Mouse (Mus musculus) neural tube, embryonic 11.5 days (tissue): ENCODE measurements around the gene Cald1. TPM values are rescaled to one million over a fixed set of nuclear protein-coding genes. Genes with fewer than 3 reads are reported as not detected.

Source experiments
- ATAC-seq: fragments of 200-750 bp; cut with Nextera tagmentation; 2 replicates; pipeline ENCODE4 v1.8.0; 2017; ENCODE audit warnings: moderate number of reproducible peaks, mild to moderate bottlenecking, moderate TSS enrichment, moderate library complexity; ENCODE audit not compliant: insufficient read depth, low FRiP score, low TSS enrichment
- DNase-seq: peaks from one replicate; pipeline ENCODE4 v3.0.0-alpha.2; 2015; ENCODE audit warnings: low spot score
- H3K27ac ChIP-seq: fragments of 300-500 bp; sonication (generic); 2 replicates; pipeline ENCODE4 v1.5.1; 2014; ENCODE audit warnings: low read depth, mild to moderate bottlenecking, low read length
- H3K27me3 ChIP-seq: fragments of 300-500 bp; sonication (generic); 2 replicates; pipeline ENCODE4 v1.6.1; 2014; ENCODE audit warnings: mild to moderate bottlenecking, low read length, mixed read lengths; ENCODE audit not compliant: control insufficient read depth, insufficient read depth
- H3K36me3 ChIP-seq: fragments of 300-500 bp; sonication (generic); 2 replicates; pipeline ENCODE4 v1.6.1; 2014; ENCODE audit warnings: mild to moderate bottlenecking, low read length, moderate library complexity, mixed read lengths; ENCODE audit not compliant: control insufficient read depth, insufficient read depth
- H3K4me1 ChIP-seq: fragments of 300-500 bp; sonication (generic); 2 replicates; pipeline ENCODE4 v1.6.1; 2014; ENCODE audit warnings: low read length, mixed read lengths; ENCODE audit not compliant: control insufficient read depth, insufficient read depth
- H3K4me2 ChIP-seq: fragments of 300-500 bp; sonication (generic); 2 replicates; pipeline ENCODE4 v1.6.1; 2014; ENCODE audit warnings: low read depth, mild to moderate bottlenecking, moderate library complexity
- H3K4me3 ChIP-seq: fragments of 300-500 bp; sonication (generic); 2 replicates; pipeline ENCODE4 v1.5.1; 2014; ENCODE audit warnings: low read depth, low read length
- H3K9ac ChIP-seq: fragments of 300-500 bp; sonication (generic); 2 replicates; pipeline ENCODE4 v1.6.1; 2014; ENCODE audit warnings: mild to moderate bottlenecking, low read length
- H3K9me3 ChIP-seq: fragments of 300-500 bp; sonication (generic); 2 replicates; pipeline ENCODE4 v1.6.1; 2016; ENCODE audit warnings: low read length; ENCODE audit not compliant: control insufficient read depth
- WGBS: fragments of 180-500 bp; shearing (Covaris S2); extraction: QIAGEN DNeasy Blood & Tissue Kit; methylation state at CpG from one replicate; pipeline ENCODE4 v1.1.7; 2014; 5-methylcytosine and 5-hydroxymethylcytosine counted together
- polyA plus RNA-seq: library from polyadenylated mRNA; unstranded; fragments of >200 nt; fragmentation: Nextera tagmentation; extraction: Ambion mirVana; gene quantifications from 2 replicates; pipeline ENCODE4 v1.2.1, GENCODE M21; 2014

The Cald1 gene
- polyA plus RNA-seq, 1 experiment from 2014 or later, result 99.3 TPM

DNA sequence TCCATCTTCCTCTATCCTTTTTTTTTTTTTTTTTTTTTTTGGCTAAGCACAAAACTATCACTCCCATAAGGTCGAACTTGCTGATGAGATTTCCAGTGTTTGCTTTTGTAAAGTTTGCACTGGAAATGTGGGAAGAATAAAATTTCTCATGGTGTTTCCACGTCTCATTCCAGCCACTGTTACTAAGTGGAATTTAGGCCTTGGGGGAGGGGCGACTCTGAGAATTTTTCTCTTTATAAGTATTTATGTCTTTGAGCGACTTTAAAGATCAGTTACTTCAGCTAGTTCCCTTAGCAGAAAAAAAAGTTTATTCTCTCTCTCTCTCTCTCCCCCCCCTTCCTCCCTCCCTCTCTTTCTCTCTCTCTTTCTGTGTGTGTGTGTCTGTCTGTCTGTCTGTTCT lies 8.1 kb downstream of the Cald1 start:
- H3K9ac ChIP-seq, result no peak overlapping the region
- H3K4me2 ChIP-seq, result no peak overlapping the region
- no peaks in the 10 kb centered on the region for H3K9me3 ChIP-seq
- DNase-seq, result no peak
- H3K4me3 ChIP-seq, result no peak overlapping the region
- ATAC-seq, result no peak
- 67% methylated on average over 4 of the region's 4 CpGs for WGBS
- no peaks in the 10 kb centered on the region for H3K27me3 ChIP-seq
- H3K36me3 ChIP-seq, result no peaks in the 10 kb centered on the region
- H3K27ac ChIP-seq, result no peak overlapping the region
- H3K4me1 ChIP-seq, result no peaks in the 10 kb centered on the region

DNA sequence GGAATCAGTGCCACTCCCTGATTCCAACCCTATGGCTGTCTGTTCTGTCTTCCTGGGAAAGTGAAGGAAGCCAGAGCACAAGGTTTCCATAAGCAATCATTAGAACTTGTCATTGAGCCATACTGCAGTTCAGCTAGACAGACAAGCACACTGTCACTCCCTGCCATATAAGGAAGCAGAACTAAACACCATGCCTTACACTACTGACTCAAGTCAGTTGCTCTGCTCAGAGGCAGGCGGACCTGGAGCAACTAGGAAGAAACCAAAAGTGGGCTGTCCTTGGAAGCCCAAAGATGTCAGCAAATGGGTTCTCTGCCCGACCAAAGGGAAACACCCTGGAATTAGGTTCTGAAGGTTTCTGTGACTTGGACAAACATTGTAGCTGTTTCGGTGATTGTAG lies 10.3 kb downstream of the Cald1 start:
- no peak overlapping the region for H3K9ac ChIP-seq
- H3K4me3 ChIP-seq, result no peak overlapping the region
- no peak overlapping the region for H3K27ac ChIP-seq
- H3K4me2 ChIP-seq, result no peak overlapping the region
- no peaks in the 10 kb centered on the region for H3K27me3 ChIP-seq
- no peaks in the 10 kb centered on the region for H3K36me3 ChIP-seq
- no peaks in the 10 kb centered on the region for H3K9me3 ChIP-seq
- DNase-seq, result no peak
- no peaks in the 10 kb centered on the region for H3K4me1 ChIP-seq
- WGBS, result 89% methylated on average over 3 of the region's 3 CpGs
- ATAC-seq, result no peak

DNA sequence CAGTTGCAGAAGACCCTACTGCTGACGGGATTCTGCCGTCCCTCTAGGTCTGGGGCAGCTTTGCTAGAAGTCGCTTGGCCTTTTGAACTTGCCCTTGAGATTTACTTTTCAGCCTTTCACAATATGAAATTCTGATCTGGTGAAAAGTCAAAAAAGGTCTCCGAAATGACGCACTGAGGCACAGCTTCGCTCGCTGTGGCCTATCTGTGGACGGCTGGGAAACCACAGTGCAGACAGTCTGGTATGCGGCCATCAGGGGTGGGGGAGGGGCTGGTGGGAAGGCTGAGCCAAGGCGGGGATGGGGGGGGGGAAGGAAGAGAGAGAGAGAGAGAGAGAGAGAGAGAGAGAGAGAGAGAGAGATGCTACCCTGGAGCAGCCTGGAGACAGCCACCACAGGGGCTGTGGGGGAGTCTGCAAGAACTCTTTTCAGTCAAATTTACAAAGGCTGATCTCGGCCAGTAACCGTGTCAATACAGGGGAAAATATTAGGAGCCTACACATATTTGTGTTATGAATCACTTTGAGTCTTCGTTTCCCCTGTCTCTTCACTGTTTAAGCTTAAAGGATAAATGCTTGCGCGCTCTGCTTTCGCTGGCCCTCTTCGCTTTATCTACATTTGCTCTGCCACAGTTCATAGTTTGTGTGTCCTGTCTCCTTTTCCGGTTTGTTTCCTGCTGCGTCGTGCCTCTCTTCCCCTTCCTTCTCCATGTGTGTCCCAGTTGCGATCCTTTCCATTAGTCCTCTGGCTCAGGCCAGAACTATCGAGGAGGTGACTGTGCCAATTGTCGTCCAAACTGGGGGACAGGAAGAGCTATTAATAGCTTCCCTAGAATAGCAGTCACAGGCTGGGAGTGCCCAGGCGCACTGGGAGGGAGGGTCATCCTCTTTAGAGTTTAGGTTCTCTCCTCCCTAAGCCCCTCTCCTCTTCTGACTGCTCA lies 11.9 kb downstream of the Cald1 start:
- H3K9ac ChIP-seq, result no peak overlapping the region
- WGBS, result 47% methylated on average over 24 of the region's 24 CpGs
- DNase-seq, result peak; percentile 40
- peak overlapping the region; percentile 5; the same call in 1 of the 2 replicates for H3K4me2 ChIP-seq
- H3K27me3 ChIP-seq, result no peaks in the 10 kb centered on the region
- ATAC-seq, result no peak
- H3K4me3 ChIP-seq, result no peak overlapping the region
- no peaks in the 10 kb centered on the region for H3K36me3 ChIP-seq
- no peaks in the 10 kb centered on the region for H3K9me3 ChIP-seq
- no peaks in the 10 kb centered on the region for H3K4me1 ChIP-seq
- H3K27ac ChIP-seq, result no peak overlapping the region

DNA sequence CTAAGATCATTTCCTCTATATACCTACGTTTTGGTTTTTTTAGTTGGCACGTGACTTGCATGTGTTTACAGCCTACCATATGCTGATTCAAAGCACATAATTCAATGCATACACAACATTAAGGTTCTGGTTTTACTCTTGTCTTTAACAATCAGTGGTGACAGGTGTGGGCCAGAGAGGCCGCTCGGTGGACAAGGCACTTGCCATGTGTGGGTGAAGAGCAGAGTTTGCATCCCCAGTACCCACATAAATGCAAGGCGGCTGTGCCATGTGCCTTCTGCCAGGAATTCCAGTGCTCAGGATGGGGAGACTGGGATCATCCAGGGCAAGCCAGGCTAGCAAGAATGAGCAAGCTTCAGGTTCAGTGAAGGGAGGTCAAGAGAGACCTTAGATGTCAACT lies 14.8 kb downstream of the Cald1 start:
- WGBS, result 91% methylated on average over 5 of the region's 5 CpGs
- H3K4me3 ChIP-seq, result no peak overlapping the region
- no peaks in the 10 kb centered on the region for H3K9me3 ChIP-seq
- DNase-seq, result no peak
- H3K9ac ChIP-seq, result no peak overlapping the region
- no peaks in the 10 kb centered on the region for H3K27me3 ChIP-seq
- no peaks in the 10 kb centered on the region for H3K4me1 ChIP-seq
- H3K36me3 ChIP-seq, result no peaks in the 10 kb centered on the region
- no peak overlapping the region for H3K27ac ChIP-seq
- no peak overlapping the region for H3K4me2 ChIP-seq
- ATAC-seq, result no peak

DNA sequence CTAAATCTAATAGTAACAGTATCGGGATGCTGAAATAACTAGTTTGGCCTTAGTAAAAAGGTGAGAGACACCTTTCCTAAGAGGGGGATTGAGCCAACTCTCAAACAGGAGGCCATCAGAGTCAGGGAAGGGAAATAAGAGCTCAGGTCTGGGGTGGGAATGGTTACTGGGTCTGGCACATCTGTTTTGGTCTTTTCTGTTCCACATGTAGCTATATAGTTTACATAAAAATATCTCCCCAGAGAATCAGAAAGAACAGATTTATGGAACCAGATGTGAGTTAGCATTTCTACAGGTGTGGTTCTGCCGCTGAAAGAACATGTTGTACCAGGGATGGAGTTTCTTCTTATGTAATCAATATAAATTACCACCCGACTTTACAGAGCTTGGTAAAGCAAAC lies 17.1 kb downstream of the Cald1 start:
- H3K36me3 ChIP-seq, result no peaks in the 10 kb centered on the region
- 75% methylated on average over 3 of the region's 3 CpGs for WGBS
- H3K4me1 ChIP-seq, result no peaks in the 10 kb centered on the region
- no peak overlapping the region for H3K27ac ChIP-seq
- no peaks in the 10 kb centered on the region for H3K9me3 ChIP-seq
- ATAC-seq (no peak), DNase-seq (no peak)
- H3K27me3 ChIP-seq, result no peaks in the 10 kb centered on the region
- H3K9ac ChIP-seq, result no peak overlapping the region
- H3K4me2 ChIP-seq, result no peak overlapping the region
- no peak overlapping the region for H3K4me3 ChIP-seq

DNA sequence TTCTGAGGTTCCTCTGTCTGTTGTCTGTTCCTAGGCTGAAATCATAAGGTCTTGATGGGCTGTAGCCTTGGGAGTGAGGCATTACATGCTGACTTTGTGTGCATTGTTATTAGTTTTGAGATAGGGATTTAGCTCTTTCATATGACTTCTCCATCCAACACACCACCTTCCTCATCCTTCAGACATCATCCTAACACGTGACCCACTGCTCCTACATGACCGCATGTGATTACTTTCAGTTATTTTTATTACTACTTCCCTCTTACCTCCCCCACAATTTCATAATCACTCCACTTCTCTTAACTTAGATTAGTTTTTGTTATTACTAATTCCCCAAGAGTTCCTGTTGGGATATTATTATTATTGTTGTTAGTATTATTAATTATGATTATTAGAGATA lies 21.2 kb downstream of the Cald1 start:
- Histone ChIP-seq H3K4me3 (no peak overlapping the region), H3K27me3 (no peaks in the 10 kb centered on the region), H3K9ac (no peak overlapping the region), H3K27ac (no peak overlapping the region), H3K9me3 (no peaks in the 10 kb centered on the region), H3K4me2 (no peak overlapping the region), H3K36me3 (no peaks in the 10 kb centered on the region), H3K4me1 (no peaks in the 10 kb centered on the region)
- WGBS, result 88% methylated on average over 2 of the region's 2 CpGs
- DNase-seq, result no peak
- no peak for ATAC-seq

DNA sequence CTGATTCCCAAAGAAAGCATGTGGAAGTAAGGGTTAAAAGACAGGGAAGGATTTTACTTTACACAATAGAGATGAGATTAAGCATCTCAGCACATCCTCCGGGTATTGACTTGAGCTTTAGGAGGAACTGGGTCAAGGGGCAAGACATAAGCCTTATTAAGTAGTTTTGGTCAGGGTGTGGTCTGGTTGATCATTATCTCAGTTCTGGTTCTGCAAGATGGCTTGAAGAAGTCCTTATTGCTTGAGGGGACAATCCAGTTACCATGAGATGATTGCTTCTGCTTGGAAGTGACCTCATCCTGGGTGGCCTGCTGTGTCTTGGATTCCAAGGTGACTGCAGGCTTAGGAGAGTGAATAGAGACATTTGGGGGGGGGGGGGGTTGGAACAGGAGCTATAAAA lies 21.9 kb downstream of the Cald1 start:
- DNase-seq, result no peak

DNA sequence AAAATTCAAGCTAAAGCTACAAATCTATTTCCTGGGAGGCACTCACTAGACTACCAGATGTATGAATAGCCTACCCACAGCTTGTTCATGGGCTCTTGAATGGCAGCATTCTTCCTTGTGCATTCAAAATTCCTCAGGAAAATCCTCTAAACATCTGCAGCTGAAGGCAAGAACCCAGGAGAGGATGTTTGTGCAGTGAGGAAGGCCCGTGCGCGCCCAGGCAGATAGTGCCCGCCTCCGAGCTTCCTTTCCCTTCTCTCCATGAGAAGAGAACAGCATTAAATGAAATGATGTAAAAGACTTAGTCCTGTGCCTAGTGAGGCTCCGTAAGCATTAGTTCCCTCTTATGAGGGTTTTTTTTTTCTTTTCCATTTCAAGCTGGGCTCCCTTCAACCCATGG lies 24.6 kb downstream of the Cald1 start:
- 71% methylated on average over 6 of the region's 6 CpGs for WGBS
- H3K4me2 ChIP-seq, result no peak overlapping the region
- ATAC-seq, result no peak
- H3K4me1 ChIP-seq, result no peaks in the 10 kb centered on the region
- H3K36me3 ChIP-seq, result no peaks in the 10 kb centered on the region
- no peak overlapping the region for H3K27ac ChIP-seq
- H3K4me3 ChIP-seq, result no peak overlapping the region
- no peaks in the 10 kb centered on the region for H3K9me3 ChIP-seq
- no peak overlapping the region for H3K9ac ChIP-seq
- DNase-seq, result no peak
- H3K27me3 ChIP-seq, result no peaks in the 10 kb centered on the region

More for the DNA sequence above, 21.9 kb downstream of the Cald1 start:
- Histone ChIP-seq H3K4me3 (no peak overlapping the region), H3K36me3 (no peaks in the 10 kb centered on the region), H3K9ac (no peak overlapping the region), H3K4me2 (no peak overlapping the region), H3K27me3 (no peaks in the 10 kb centered on the region), H3K4me1 (no peaks in the 10 kb centered on the region), H3K27ac (no peak overlapping the region), H3K9me3 (no peaks in the 10 kb centered on the region)
- no peak for ATAC-seq
- 71% methylated on average over 1 of the region's 1 CpGs for WGBS

DNA sequence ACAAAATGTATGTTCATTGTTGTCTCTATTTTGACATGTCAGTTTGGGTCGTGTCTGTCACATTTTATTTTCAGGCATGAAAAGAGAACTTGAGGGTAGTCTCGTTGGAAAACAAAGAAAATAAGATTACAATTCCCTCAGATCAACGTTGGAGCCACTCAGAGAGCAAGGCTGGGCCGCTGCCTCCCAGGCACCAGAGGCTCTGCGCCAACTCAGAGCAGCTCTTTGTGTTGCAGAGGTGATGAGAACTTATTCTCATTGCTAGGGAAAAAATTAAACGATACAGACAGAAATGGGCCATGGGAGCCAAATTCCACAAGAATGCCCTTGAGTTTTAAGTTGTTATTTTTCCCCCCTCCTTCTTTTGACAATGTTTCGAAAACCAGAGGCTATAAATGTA lies 25.0 kb downstream of the Cald1 start:
- Histone ChIP-seq H3K4me2 (no peak overlapping the region), H3K9ac (no peak overlapping the region), H3K4me3 (no peak overlapping the region), H3K27me3 (no peaks in the 10 kb centered on the region), H3K27ac (no peak overlapping the region), H3K4me1 (no peaks in the 10 kb centered on the region), H3K36me3 (no peaks in the 10 kb centered on the region), H3K9me3 (no peaks in the 10 kb centered on the region)
- DNase-seq, result no peak
- 82% methylated on average over 7 of the region's 7 CpGs for WGBS
- ATAC-seq, result no peak
